ENCODE assay signal across 8 mouse cellular contexts in the genomic region with DNA sequence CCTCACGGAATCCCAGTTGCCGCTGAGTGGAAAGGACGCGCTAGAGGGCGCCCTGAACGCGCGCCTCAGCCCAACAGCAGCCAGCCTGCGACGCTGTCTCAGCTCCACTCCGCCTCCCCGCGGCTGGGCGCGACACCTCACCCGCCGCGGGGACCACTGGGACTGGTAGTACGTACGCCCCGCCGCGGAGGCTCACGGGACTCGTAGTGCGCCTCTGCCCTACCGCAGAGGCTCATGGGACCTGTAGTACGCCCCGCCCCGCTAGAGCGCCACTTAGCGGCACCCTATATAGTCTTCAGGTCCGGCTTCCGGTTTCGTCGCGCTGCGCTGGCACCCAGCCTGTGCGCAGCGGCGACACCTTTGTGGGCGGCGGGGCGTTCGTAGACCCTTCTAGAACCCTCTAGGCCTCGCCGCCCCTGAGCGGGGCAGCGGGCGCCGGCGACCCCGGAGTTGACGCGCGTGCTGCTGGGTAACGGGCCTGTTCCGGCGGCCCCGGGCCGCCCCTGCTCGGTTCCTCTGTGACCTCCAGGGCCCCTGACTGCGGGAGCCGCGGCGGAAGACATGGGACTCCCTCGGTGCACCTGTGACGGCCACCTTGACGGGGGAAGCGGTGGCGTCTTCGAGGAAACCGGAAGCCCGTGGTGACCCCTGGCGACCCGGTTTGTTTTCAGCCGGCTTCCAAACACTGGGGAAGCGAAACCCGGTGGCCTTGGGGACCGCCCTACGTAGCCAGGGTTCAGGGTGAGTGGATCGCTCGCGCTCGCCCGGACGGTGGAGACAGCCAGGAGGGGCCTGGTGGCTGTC. TPM values are rescaled to one million over a fixed set of nuclear protein-coding genes. Genes with fewer than 3 reads are reported as not detected.
DNase-seq lines count a peak whose midpoint lies in the region; ATAC-seq and TF ChIP-seq lines count a peak whose summit lies in the region.

Gene Azi2, plus strand, starts transcription at position 282 of the 804 bp plus-strand sequence.

- H3K27ac ChIP-seq in ES-Bruce4 (ENCODE audit: insufficient read depth, low read length) = peak within 1 kb of the TSS; percentile 51
- H3K27ac ChIP-seq in forebrain, embryonic 13.5 days = peak within 1 kb of the TSS; percentile 92
- peak within 1 kb of the TSS; percentile 99 for H3K27ac ChIP-seq in liver, postnatal 0 days (ENCODE audit: low read depth)
- H3K27ac ChIP-seq in neural tube, embryonic 14.5 days (ENCODE audit: low read depth, low read length) = peak within 1 kb of the TSS; percentile 97

- peak within 1 kb of the TSS; percentile 73 for H3K4me2 ChIP-seq in forebrain, embryonic 13.5 days
- H3K4me2 ChIP-seq in liver, postnatal 0 days (ENCODE audit: low read depth, low read length) = peak within 1 kb of the TSS; percentile 87
- peak within 1 kb of the TSS; percentile 78 for H3K4me2 ChIP-seq in neural tube, embryonic 14.5 days (ENCODE audit: low read depth, low read length)

- peak within 1 kb of the TSS; percentile 91 for H3K9ac ChIP-seq in ES-Bruce4 (ENCODE audit: low read depth, poor library complexity, severe bottlenecking)
- peak within 1 kb of the TSS; percentile 87 for H3K9ac ChIP-seq in forebrain, embryonic 13.5 days
- peak within 1 kb of the TSS; percentile 95 for H3K9ac ChIP-seq in liver, postnatal 0 days (replicated peaks)
- H3K9ac ChIP-seq in neural tube, embryonic 14.5 days (replicated peaks; ENCODE audit: low read depth, low read length) = peak within 1 kb of the TSS; percentile 95

- intact Hi-C loops in heart, postnatal 10 days (cut with DNase I) = loop anchor here (5.0 kb wide), 1 partner anchor 112 kb away; the partner anchor contains the start of gene Cmc1

- no peaks in the 10 kb centered on the region for H3K9me3 ChIP-seq in ES-Bruce4 (replicated peaks; ENCODE audit: control insufficient read depth, insufficient read depth, low read length, poor library complexity, severe bottlenecking)
- H3K9me3 ChIP-seq in forebrain, embryonic 13.5 days (replicated peaks) = no peaks in the 10 kb centered on the region
- H3K9me3 ChIP-seq in liver, postnatal 0 days (ENCODE audit: low read length) = no peaks in the 10 kb centered on the region
- no peaks in the 10 kb centered on the region for H3K9me3 ChIP-seq in neural tube, embryonic 14.5 days (ENCODE audit: control insufficient read depth, low read length)

- under 1% methylated on average over 86 of the region's 87 CpGs for WGBS in forebrain, embryonic 13.5 days
- under 1% methylated on average over 87 of the region's 87 CpGs for WGBS in large intestine, adult 2 months
- under 1% methylated on average over 86 of the region's 87 CpGs for WGBS in liver, postnatal 0 days (ENCODE audit: insufficient replicate concordance)
- WGBS in neural tube, embryonic 14.5 days = under 1% methylated on average over 87 of the region's 87 CpGs

- H3K27me3 ChIP-seq in ES-Bruce4 (ENCODE audit: control insufficient read depth, insufficient read depth, low read length, poor library complexity, severe bottlenecking) = no peaks in the 10 kb centered on the region
- no peaks in the 10 kb centered on the region for H3K27me3 ChIP-seq in forebrain, embryonic 13.5 days
- H3K27me3 ChIP-seq in liver, postnatal 0 days (ENCODE audit: insufficient read depth, low read length) = no peaks in the 10 kb centered on the region
- no peaks in the 10 kb centered on the region for H3K27me3 ChIP-seq in neural tube, embryonic 14.5 days (ENCODE audit: control insufficient read depth, insufficient read depth, low read length)

- H3K36me3 ChIP-seq in ES-Bruce4 (ENCODE audit: control insufficient read depth, insufficient read depth, low read length, poor library complexity, severe bottlenecking) = no peaks in the 10 kb centered on the region
- no peaks in the 10 kb centered on the region for H3K36me3 ChIP-seq in forebrain, embryonic 13.5 days (ENCODE audit: poor library complexity, severe bottlenecking)
- H3K36me3 ChIP-seq in liver, postnatal 0 days (replicated peaks; ENCODE audit: insufficient read depth, low read length) = no peaks in the 10 kb centered on the region; the same call in 1 of the 2 replicates
- H3K36me3 ChIP-seq in neural tube, embryonic 14.5 days (ENCODE audit: control insufficient read depth, insufficient read depth, low read length) = no peaks in the 10 kb centered on the region

- peak; percentile 98 for ATAC-seq in cerebellum, adult (ENCODE audit: insufficient number of reproducible peaks, low FRiP score, low TSS enrichment)
- ATAC-seq in forebrain, embryonic 13.5 days = peak; percentile 99
- peak; percentile 97 for ATAC-seq in liver, postnatal 0 days
- ATAC-seq in neural tube, embryonic 14.5 days (ENCODE audit: low read depth) = peak; percentile 98

- TF ChIP-seq POLR2A in ES-Bruce4 (IDR thresholded peaks at IDR 0.05; ENCODE audit: insufficient read depth, low read length) = no peak

- TF ChIP-seq EP300 in ES-Bruce4 (IDR thresholded peaks at IDR 0.05; ENCODE audit: insufficient read depth, low read depth, low read length) = no peak
- peak; percentile 45; the same call in 1 of the 2 replicates for TF ChIP-seq EP300 in liver, postnatal 0 days (IDR thresholded peaks at IDR 0.05; ENCODE audit: low read depth)

- peak; percentile 74 for TF ChIP-seq CTCF in ES-Bruce4 (IDR thresholded peaks at IDR 0.05; ENCODE audit: low read depth, low read length)
- peak; percentile 99 for TF ChIP-seq CTCF in liver, postnatal 0 days (IDR thresholded peaks at IDR 0.05; ENCODE audit: low read depth)

- peak; percentile 98 for DNase-seq in heart, postnatal 10 days
- peak; percentile 93 for DNase-seq in large intestine, adult 2 months (ENCODE audit: low read depth, low spot score)
- peak; percentile 99 for DNase-seq in liver, postnatal 0 days
- DNase-seq in testis, postnatal 10 days (ENCODE audit: low spot score) = peak; percentile 99

- no peaks in the 10 kb centered on the region for H3K4me1 ChIP-seq in ES-Bruce4 (ENCODE audit: control insufficient read depth, insufficient read depth, low read length)
- peaks cover 18% of the 10 kb centered on the region for H3K4me1 ChIP-seq in forebrain, embryonic 13.5 days
- H3K4me1 ChIP-seq in liver, postnatal 0 days (ENCODE audit: insufficient read depth) = peaks cover 15% of the 10 kb centered on the region
- H3K4me1 ChIP-seq in neural tube, embryonic 14.5 days (ENCODE audit: control insufficient read depth, insufficient read depth, low read length) = peaks cover 10% of the 10 kb centered on the region; the same call in 1 of the 2 replicates

- H3K4me3 ChIP-seq in ES-Bruce4 (ENCODE audit: low read depth, low read length) = peak within 1 kb of the TSS; percentile 92
- H3K4me3 ChIP-seq in forebrain, embryonic 13.5 days = peak within 1 kb of the TSS; percentile 80
- peak within 1 kb of the TSS; percentile 86 for H3K4me3 ChIP-seq in liver, postnatal 0 days (ENCODE audit: low read depth, low read length)
- peak within 1 kb of the TSS; percentile 78 for H3K4me3 ChIP-seq in neural tube, embryonic 14.5 days (ENCODE audit: low read depth, low read length)

RNA-seq across cellular contexts. Expression of gene Azi2, which starts in this region (rescaled TPM):
- 73.5 and 76.7 TPM in 2 replicates for polyA plus RNA-seq in ES-Bruce4 (2011; ENCODE audit: insufficient read depth, insufficient read length, low read depth, missing spikeins)
- 73.7 and 75.2 TPM in 2 replicates for polyA plus RNA-seq in forebrain, embryonic 13.5 days (2015; fragmentation: Nextera tagmentation; extraction: Ambion mirVana)
- 10 to 100 TPM; 72.8 to 81.6 TPM for total RNA-seq in heart, postnatal 10 days (2021)
- 21.3 and 30.2 TPM in 2 replicates for polyA plus RNA-seq in large intestine, adult 2 months (2012; rRNA removed)
- polyA plus RNA-seq in liver, postnatal 0 days (2015; fragmentation: Nextera tagmentation; extraction: Ambion mirVana) = 31.3 and 31.7 TPM in 2 replicates
- 85.1 and 91.7 TPM in 2 replicates for polyA plus RNA-seq in neural tube, embryonic 14.5 days (2014; fragmentation: Nextera tagmentation; extraction: Ambion mirVana)

Comparison
In these comparisons a context has a peak if more than half of its experiments do, and no peak if none do; other contexts are left out.
1. Peak in every context shown above with its lines: DNase-seq, ATAC-seq, H3K4me3 ChIP-seq and H3K27ac ChIP-seq.